Mouse (Mus musculus): ENCODE data around the gene Unc50.

DNA sequence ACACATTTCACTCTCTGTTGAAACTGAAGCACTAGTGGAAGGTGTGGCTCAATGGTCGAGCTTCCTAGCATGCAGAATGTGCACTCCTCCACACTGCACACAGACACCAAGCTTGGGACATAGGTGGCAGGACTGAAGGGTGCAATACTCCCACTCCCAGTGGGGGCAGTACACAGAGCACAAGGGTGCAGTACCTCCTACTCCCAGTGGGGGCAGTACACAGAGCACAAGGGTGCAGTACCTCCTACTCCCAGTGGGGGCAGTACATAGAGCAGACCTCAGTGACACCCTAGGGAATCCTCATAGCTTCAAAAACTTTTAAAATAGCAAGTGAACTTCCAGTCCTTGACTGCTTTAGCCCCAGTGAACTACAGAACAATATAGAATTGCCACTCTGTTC is 10.5 kb upstream of the Unc50 start:
- TF ChIP-seq CTCF (conservative IDR thresholded peaks at IDR 0.05; ENCODE audit: insufficient read depth, insufficient read length, low read depth, low read length), result peak; percentile 85
- no peak for TF ChIP-seq POLR2A (IDR thresholded peaks at IDR 0.05; ENCODE audit: low read depth, low read length)
